Mouse (Mus musculus) MEL (cell line): Measurements from ENCODE around the gene Sparc.

Experiments used
- CTCF ChIP-seq, 3 experiments: IDR thresholded peaks in 2 of 3; conservative IDR thresholded peaks in 1 of 3; 2 replicates each; pipeline ENCODE4 v1.5.1; 2011 to 2012; ENCODE audit warnings: low read length in 3 of 3, low read depth in 2 of 3, mild to moderate bottlenecking in 2 of 3, improper control_type of control experiment in 1 of 3, inconsistent platforms in 1 of 3, mixed read lengths in 1 of 3, moderate library complexity in 1 of 3; ENCODE audit not compliant: control insufficient read depth in 1 of 3, insufficient read depth in 1 of 3, poor library complexity in 1 of 3, severe bottlenecking in 1 of 3
- GATA1 ChIP-seq: IDR thresholded peaks from 2 replicates; pipeline ENCODE4 v1.6.1; 2011; ENCODE audit warnings: low read depth, low read length, improper control_type of control experiment
- NELFE ChIP-seq: IDR thresholded peaks from 2 replicates; pipeline ENCODE4 v1.6.1; 2011; ENCODE audit warnings: low read depth, low read length, improper control_type of control experiment
- POLR2A ChIP-seq, 2 experiments: IDR thresholded peaks; 2 replicates each; pipeline ENCODE4 v1.6.1; 2011 to 2012; ENCODE audit warnings: low read length in 2 of 2, mild to moderate bottlenecking in 2 of 2, control low read depth in 1 of 2, improper control_type of control experiment in 1 of 2, low read depth in 1 of 2, moderate library complexity in 1 of 2; ENCODE audit not compliant: control insufficient read depth in 1 of 2, insufficient read depth in 1 of 2, poor library complexity in 1 of 2

- TF ChIP-seq NELFE = no peak
- no peak for TF ChIP-seq CTCF (IDR thresholded peaks at IDR 0.05 in 2 of 3, conservative IDR thresholded peaks at IDR 0.05 in 1 of 3; ENCODE audit: control insufficient read depth in 1 of 3, insufficient read depth in 1 of 3, low read depth in 2 of 3, low read length in 3 of 3, poor library complexity in 1 of 3, severe bottlenecking in 1 of 3)
- TF ChIP-seq POLR2A (IDR thresholded peaks at IDR 0.05; ENCODE audit: control insufficient read depth in 1 of 2, insufficient read depth in 1 of 2, low read depth in 1 of 2, low read length in 2 of 2, poor library complexity in 1 of 2) = no peak
- TF ChIP-seq GATA1 = no peak
Measured at GRCm38 (mm10) chr11:55455166-55455565, 32.2 kb upstream of the Sparc start.
